ENCODE assay signal across 7 mouse cellular contexts in the genomic region with DNA sequence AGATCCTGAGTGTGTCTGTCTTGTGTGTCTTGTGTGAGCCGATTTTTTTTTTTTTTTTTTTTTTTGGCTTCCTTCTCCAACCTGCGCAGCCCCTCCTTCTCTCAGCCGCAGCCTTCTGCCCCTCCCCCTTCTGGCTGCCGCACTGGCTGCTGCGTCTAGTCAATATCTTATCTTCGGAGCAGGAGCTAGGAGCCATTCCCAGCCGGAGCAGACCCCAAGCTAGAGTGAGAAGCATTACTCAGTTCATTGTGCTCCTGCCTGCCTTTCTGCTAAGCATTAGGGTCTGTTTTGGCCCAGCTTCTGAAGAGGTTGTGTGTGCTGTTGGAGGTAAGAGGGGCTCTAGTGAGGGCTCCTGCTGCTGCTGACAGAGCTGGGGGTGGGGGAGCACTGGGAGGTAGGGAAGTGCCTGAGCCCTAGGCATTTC. TPM values are rescaled to one million over a fixed set of nuclear protein-coding genes. Genes with fewer than 3 reads are reported as not detected.
DNase-seq lines count a peak whose midpoint lies in the region; ATAC-seq and TF ChIP-seq lines count a peak whose summit lies in the region.

A gene (plus strand): TSS at position 114 of the 424 bp plus-strand sequence.

- peaks cover 10% of the 10 kb centered on the region for H3K27me3 ChIP-seq in E14TG2a.4 (ENCODE audit: insufficient read depth, low read length)
- no peaks in the 10 kb centered on the region for H3K27me3 ChIP-seq in forebrain, embryonic 13.5 days
- no peaks in the 10 kb centered on the region for H3K27me3 ChIP-seq in midbrain, embryonic 12.5 days

- WGBS in forebrain, embryonic 13.5 days = under 1% methylated on average over 7 of the region's 7 CpGs
- WGBS in midbrain, embryonic 12.5 days = 2% methylated on average over 7 of the region's 7 CpGs

- ATAC-seq in forebrain, embryonic 13.5 days = peak; percentile 74
- peak; percentile 70 for ATAC-seq in midbrain, embryonic 12.5 days (ENCODE audit: low FRiP score, low read depth)
- no peak for ATAC-seq in inflammation-experienced regulatory T-cells, adult 6 months

- H3K9ac ChIP-seq in forebrain, embryonic 13.5 days = peak within 1 kb of the TSS; percentile 74
- peak within 1 kb of the TSS; percentile 57 for H3K9ac ChIP-seq in midbrain, embryonic 12.5 days (replicated peaks)

- no peak for TF ChIP-seq CTCF in E14TG2a.4 (conservative IDR thresholded peaks at IDR 0.05; ENCODE audit: low read length)

- no peaks in the 10 kb centered on the region for H3K36me3 ChIP-seq in E14TG2a.4 (ENCODE audit: insufficient read depth, low read length)
- H3K36me3 ChIP-seq in forebrain, embryonic 13.5 days (ENCODE audit: poor library complexity, severe bottlenecking) = peaks cover 18% of the 10 kb centered on the region
- H3K36me3 ChIP-seq in midbrain, embryonic 12.5 days = peaks cover 16% of the 10 kb centered on the region

- H3K27ac ChIP-seq in forebrain, embryonic 13.5 days = peak within 1 kb of the TSS; percentile 87
- peak within 1 kb of the TSS; percentile 88 for H3K27ac ChIP-seq in midbrain, embryonic 12.5 days (replicated peaks)

- H3K9me3 ChIP-seq in E14TG2a.4 (ENCODE audit: low read length) = no peaks in the 10 kb centered on the region
- H3K9me3 ChIP-seq in forebrain, embryonic 13.5 days (replicated peaks) = no peaks in the 10 kb centered on the region
- no peaks in the 10 kb centered on the region for H3K9me3 ChIP-seq in midbrain, embryonic 12.5 days

- H3K4me3 ChIP-seq in E14TG2a.4 (replicated peaks; ENCODE audit: low read length) = peak within 1 kb of the TSS; percentile 51
- H3K4me3 ChIP-seq in forebrain, embryonic 13.5 days = peak within 1 kb of the TSS; percentile 44
- H3K4me3 ChIP-seq in midbrain, embryonic 12.5 days = peak within 1 kb of the TSS; percentile 45

- peak; percentile 45 for DNase-seq in ES-CJ7 (ENCODE audit: low read depth, low spot score)
- DNase-seq in layer of hippocampus, postnatal 14 days (ENCODE audit: low spot score in 2 of 2) = peak; percentile 53 to 58
- DNase-seq in thymus, postnatal 4 days = peak; percentile 58

- peaks cover 12% of the 10 kb centered on the region for H3K4me1 ChIP-seq in E14TG2a.4 (replicated peaks; ENCODE audit: low read depth, low read length)
- H3K4me1 ChIP-seq in forebrain, embryonic 13.5 days = peaks cover 39% of the 10 kb centered on the region
- peaks cover 40% of the 10 kb centered on the region for H3K4me1 ChIP-seq in midbrain, embryonic 12.5 days

- peak within 1 kb of the TSS; percentile 66 for H3K4me2 ChIP-seq in forebrain, embryonic 13.5 days
- H3K4me2 ChIP-seq in midbrain, embryonic 12.5 days (replicated peaks) = peak within 1 kb of the TSS; percentile 53

RNA-seq across cellular contexts. Expression of the gene that starts here (rescaled TPM):
- 33.5 and 48.2 TPM in 2 replicates for polyA plus RNA-seq in forebrain, embryonic 13.5 days (2015; fragmentation: Nextera tagmentation; extraction: Ambion mirVana)
- total RNA-seq in layer of hippocampus, postnatal 14 days (2021) = 10 to 100 TPM; 52.9 to 54.1 TPM
- 41.8 and 42.5 TPM in 2 replicates for polyA plus RNA-seq in midbrain, embryonic 12.5 days (2016; fragmentation: Nextera tagmentation; extraction: Ambion mirVana)
- polyA plus RNA-seq in inflammation-experienced regulatory T-cells, adult 6 months (2017; shearing (Covaris generic)) = under 1 TPM in 1 of 3 experiments, not detected in 2; 0.68 TPM

Comparison
In these comparisons a context has a peak if more than half of its experiments do, and no peak if none do; other contexts are left out.
1. RNA of the gene that starts here (polyA plus RNA-seq): 41.8 to 42.5 TPM in midbrain, embryonic 12.5 days and 33.5 to 48.2 TPM in forebrain, embryonic 13.5 days; 0.68 TPM in inflammation-experienced regulatory T-cells, adult 6 months; every median in the first group is over 10 times any median in the second.
2. Peak in every context shown above with its lines, with median percentiles within 50 percentile points of each other: H3K4me3 ChIP-seq and DNase-seq.